Mouse (Mus musculus) neural tube, embryonic 12.5 days (tissue): ENCODE measurements at regions not wholly inside any gene's neighbourhood (a gene's known extent, or its start where the extent isn't known, plus 50 kb on each side); places are given as distances from the start of the nearest gene placed in this dataset.

Source experiments
- ATAC-seq: fragments of 200-750 bp; cut with Nextera tagmentation; 2 replicates; pipeline ENCODE4 v1.8.0; 2017; ENCODE audit warnings: low read depth, mild to moderate bottlenecking, moderate TSS enrichment, moderate library complexity; ENCODE audit not compliant: low FRiP score
- H3K27ac ChIP-seq: fragments of 300-500 bp; sonication (generic); 2 replicates; pipeline ENCODE4 v1.5.1; 2016
- H3K27me3 ChIP-seq: fragments of 300-500 bp; sonication (generic); replicated peaks from 2 replicates; pipeline ENCODE4 v1.6.1; 2016; ENCODE audit warnings: mild to moderate bottlenecking
- H3K36me3 ChIP-seq: fragments of 300-500 bp; sonication (generic); 2 replicates; pipeline ENCODE4 v1.6.1; 2016; ENCODE audit warnings: mild to moderate bottlenecking
- H3K4me1 ChIP-seq: fragments of 300-500 bp; sonication (generic); 2 replicates; pipeline ENCODE4 v1.6.1; 2016
- H3K4me2 ChIP-seq: fragments of 300-500 bp; sonication (generic); replicated peaks from 2 replicates; pipeline ENCODE4 v1.6.1; 2016; ENCODE audit warnings: mild to moderate bottlenecking
- H3K4me3 ChIP-seq: fragments of 300-500 bp; sonication (generic); 2 replicates; pipeline ENCODE4 v1.5.1; 2016
- H3K9ac ChIP-seq: fragments of 300-500 bp; sonication (generic); 2 replicates; pipeline ENCODE4 v1.6.1; 2016; ENCODE audit warnings: mild to moderate bottlenecking
- H3K9me3 ChIP-seq: fragments of 300-500 bp; sonication (generic); 2 replicates; pipeline ENCODE4 v1.6.1; 2016; ENCODE audit warnings: mild to moderate bottlenecking
- WGBS: fragments of 180-500 bp; shearing (Covaris S2); methylation state at CpG from one replicate; pipeline ENCODE4 v1.1.7; 2016; 5-methylcytosine and 5-hydroxymethylcytosine counted together

- Histone ChIP-seq H3K4me2 (no peak overlapping the region), H3K27ac (no peak overlapping the region), H3K4me3 (no peak overlapping the region), H3K36me3 (no peaks in the 10 kb centered on the region), H3K9ac (no peak overlapping the region), H3K4me1 (no peaks in the 10 kb centered on the region), H3K27me3 (no peaks in the 10 kb centered on the region), H3K9me3 (no peaks in the 10 kb centered on the region)
- WGBS, result 41% methylated on average over 10 of the region's 10 CpGs
- no peak for ATAC-seq
Observed at GRCm38 (mm10) chr2:101295678-101296368, 328.7 kb upstream of the Rag2 start.

- Histone ChIP-seq H3K4me2 (no peak overlapping the region), H3K36me3 (no peaks in the 10 kb centered on the region), H3K4me3 (no peak overlapping the region), H3K27ac (no peak overlapping the region), H3K27me3 (no peaks in the 10 kb centered on the region), H3K9me3 (no peaks in the 10 kb centered on the region), H3K9ac (no peak overlapping the region), H3K4me1 (no peaks in the 10 kb centered on the region)
- 42% methylated on average over 3 of the region's 3 CpGs for WGBS
- no peak for ATAC-seq
Observed at GRCm38 (mm10) chr2:101296369-101296682, 328.2 kb upstream of the Rag2 start.

GRCm38 (mm10) chr2:101296778-101297177 lies 327.7 kb upstream of the Rag2 start:
- Histone ChIP-seq H3K9ac (no peak overlapping the region), H3K9me3 (no peaks in the 10 kb centered on the region), H3K4me3 (no peak overlapping the region), H3K4me2 (no peak overlapping the region), H3K27me3 (no peaks in the 10 kb centered on the region), H3K36me3 (no peaks in the 10 kb centered on the region), H3K27ac (no peak overlapping the region), H3K4me1 (no peaks in the 10 kb centered on the region)
- ATAC-seq, result no peak

GRCm38 (mm10) chr2:101299126-101299525 lies 325.4 kb upstream of the Rag2 start:
- no peak for ATAC-seq
- Histone ChIP-seq H3K4me2 (no peak overlapping the region), H3K9me3 (no peaks in the 10 kb centered on the region), H3K36me3 (no peaks in the 10 kb centered on the region), H3K27ac (no peak overlapping the region), H3K9ac (no peak overlapping the region), H3K4me1 (no peaks in the 10 kb centered on the region), H3K4me3 (no peak overlapping the region), H3K27me3 (no peaks in the 10 kb centered on the region)
- WGBS, result 87% methylated on average over 2 of the region's 2 CpGs

GRCm38 (mm10) chr2:101300106-101300505 lies 324.4 kb upstream of the Rag2 start:
- Histone ChIP-seq H3K9me3 (no peaks in the 10 kb centered on the region), H3K4me1 (no peaks in the 10 kb centered on the region), H3K27ac (no peak overlapping the region), H3K36me3 (no peaks in the 10 kb centered on the region), H3K4me3 (no peak overlapping the region), H3K9ac (no peak overlapping the region), H3K27me3 (no peaks in the 10 kb centered on the region), H3K4me2 (no peak overlapping the region)
- ATAC-seq, result no peak

- no peak overlapping the region for H3K27ac ChIP-seq
- H3K9ac ChIP-seq, result no peak overlapping the region
- H3K4me2 ChIP-seq, result no peak overlapping the region
- H3K36me3 ChIP-seq, result no peaks in the 10 kb centered on the region
- 69% methylated on average over 3 of the region's 3 CpGs for WGBS
- no peak overlapping the region for H3K4me3 ChIP-seq
- H3K27me3 ChIP-seq, result no peaks in the 10 kb centered on the region
- H3K9me3 ChIP-seq, result no peaks in the 10 kb centered on the region
- no peaks in the 10 kb centered on the region for H3K4me1 ChIP-seq
- ATAC-seq, result no peak
Observed at GRCm38 (mm10) chr2:101321286-101321914, 303.1 kb upstream of the Rag2 start.

GRCm38 (mm10) chr2:101356709-101357108 lies 267.8 kb upstream of the Rag2 start:
- Histone ChIP-seq H3K9me3 (no peaks in the 10 kb centered on the region), H3K4me3 (no peak overlapping the region), H3K4me1 (no peaks in the 10 kb centered on the region), H3K27ac (no peak overlapping the region), H3K36me3 (no peaks in the 10 kb centered on the region), H3K9ac (no peak overlapping the region), H3K27me3 (no peaks in the 10 kb centered on the region), H3K4me2 (no peak overlapping the region)
- 50% methylated on average over 1 of the region's 1 CpGs for WGBS
- no peak for ATAC-seq

GRCm38 (mm10) chr2:101364256-101364655 lies 260.3 kb upstream of the Rag2 start:
- ATAC-seq, result no peak
- 38% methylated on average over 3 of the region's 3 CpGs for WGBS
- H3K4me3 ChIP-seq, result no peak overlapping the region
- H3K9me3 ChIP-seq, result no peaks in the 10 kb centered on the region
- H3K4me1 ChIP-seq, result no peaks in the 10 kb centered on the region
- H3K27ac ChIP-seq, result no peak overlapping the region
- H3K27me3 ChIP-seq, result no peaks in the 10 kb centered on the region
- H3K4me2 ChIP-seq, result no peak overlapping the region
- H3K36me3 ChIP-seq, result no peaks in the 10 kb centered on the region
- H3K9ac ChIP-seq, result no peak overlapping the region

- H3K4me3 ChIP-seq, result no peak overlapping the region
- H3K4me2 ChIP-seq, result no peak overlapping the region
- no peak for ATAC-seq
- no peak overlapping the region for H3K9ac ChIP-seq
- no peaks in the 10 kb centered on the region for H3K9me3 ChIP-seq
- no peaks in the 10 kb centered on the region for H3K27me3 ChIP-seq
- H3K36me3 ChIP-seq, result no peaks in the 10 kb centered on the region
- H3K4me1 ChIP-seq, result no peaks in the 10 kb centered on the region
- WGBS, result 84% methylated on average over 4 of the region's 4 CpGs
- no peak overlapping the region for H3K27ac ChIP-seq
Observed at GRCm38 (mm10) chr2:101368278-101368677, 256.2 kb upstream of the Rag2 start.

- Histone ChIP-seq H3K9ac (no peak overlapping the region), H3K27ac (no peak overlapping the region), H3K9me3 (no peaks in the 10 kb centered on the region), H3K36me3 (no peaks in the 10 kb centered on the region), H3K4me2 (no peak overlapping the region), H3K4me3 (no peak overlapping the region), H3K27me3 (no peaks in the 10 kb centered on the region), H3K4me1 (no peaks in the 10 kb centered on the region)
- 89% methylated on average over 6 of the region's 6 CpGs for WGBS
- no peak for ATAC-seq
Observed at GRCm38 (mm10) chr2:101370991-101371736, 253.4 kb upstream of the Rag2 start.

GRCm38 (mm10) chr2:101371834-101372493 lies 252.6 kb upstream of the Rag2 start:
- Histone ChIP-seq H3K27ac (no peak overlapping the region), H3K27me3 (no peaks in the 10 kb centered on the region), H3K36me3 (no peaks in the 10 kb centered on the region), H3K4me3 (no peak overlapping the region), H3K4me2 (no peak overlapping the region), H3K9ac (no peak overlapping the region), H3K4me1 (no peaks in the 10 kb centered on the region), H3K9me3 (no peaks in the 10 kb centered on the region)
- ATAC-seq, result no peak
- 84% methylated on average over 7 of the region's 7 CpGs for WGBS

- 82% methylated on average over 6 of the region's 6 CpGs for WGBS
- H3K4me1 ChIP-seq, result no peaks in the 10 kb centered on the region
- no peak overlapping the region for H3K9ac ChIP-seq
- no peak overlapping the region for H3K27ac ChIP-seq
- H3K4me3 ChIP-seq, result no peak overlapping the region
- no peak for ATAC-seq
- H3K27me3 ChIP-seq, result no peaks in the 10 kb centered on the region
- H3K4me2 ChIP-seq, result no peak overlapping the region
- H3K9me3 ChIP-seq, result no peaks in the 10 kb centered on the region
- H3K36me3 ChIP-seq, result no peaks in the 10 kb centered on the region
Observed at GRCm38 (mm10) chr2:101380595-101380994, 243.9 kb upstream of the Rag2 start.
